Mouse (Mus musculus) lung, postnatal 14 days (tissue): ENCODE data around the gene Olfr1000.
A peak's percentile ranks its signal among the peaks of the same experiment; 100 is the strongest.
"Not testable (repeated sequence)": the region's sequence is repeated elsewhere in the genome, so short reads cannot be mapped to it uniquely, and the experiment has no call there.

ENCODE experiments used
- DNase-seq: peaks from one replicate; pipeline ENCODE4 v3.0.0; 2021

Olfr1000 gene

GRCm38 (mm10) chr2:85611803-85612202 is at the start of gene Olfr1000:
TSS of gene Olfr1000 (minus strand) at chr2:85611903.
- no peak for DNase-seq

- DNase-seq = no peak
Measured at GRCm38 (mm10) chr2:85650604-85651003, 38.9 kb upstream of the Olfr1000 start, which contains the start of gene Olfr1002. TSS of gene Olfr1002 (minus strand) at chr2:85650704.

GRCm38 (mm10) chr2:85588648-85589047 is 23.1 kb downstream of the Olfr1000 start, which contains the start of gene Olfr998:
TSS of gene Olfr998 (plus strand) at chr2:85588948.
- DNase-seq = not testable (repeated sequence)

GRCm38 (mm10) chr2:85578915-85579314 is 32.8 kb downstream of the Olfr1000 start, which contains the start of gene Olfr996:
TSS of gene Olfr996 (plus strand) at chr2:85579215.
- no peak for DNase-seq

GRCm38 (mm10) chr2:85561187-85561586 is 50.5 kb downstream of the Olfr1000 start:
- DNase-seq = peak; percentile 27

- peak; percentile 8 for DNase-seq
Measured at GRCm38 (mm10) chr2:85560226-85560625, 51.5 kb downstream of the Olfr1000 start.
